8 mouse cellular contexts compared by ENCODE assay signal in genomic region chr3:105052937-105053697, GRCm38 (mm10). TPM values are rescaled to one million over a fixed set of nuclear protein-coding genes. Genes with fewer than 3 reads are reported as not detected.
DNase-seq lines count a peak whose midpoint lies in the region; ATAC-seq and TF ChIP-seq lines count a peak whose summit lies in the region.

Cttnbp2nl (minus strand) TSS chr3:105053146.

- H3K27me3 ChIP-seq in intestine, embryonic 14.5 days (replicated peaks; ENCODE audit: control insufficient read depth, insufficient read depth, low read length), result no peaks in the 10 kb centered on the region

- H3K9me3 ChIP-seq in intestine, embryonic 14.5 days (ENCODE audit: control insufficient read depth, low read length), result no peaks in the 10 kb centered on the region

- H3K9ac ChIP-seq in intestine, embryonic 14.5 days (ENCODE audit: low read length), result peak within 1 kb of the TSS; percentile 77

- peak; percentile 98 for DNase-seq in gastrocnemius, postnatal 25 days
- DNase-seq in intestine, embryonic 14.5 days (ENCODE audit: low spot score), result peak; percentile 100
- DNase-seq in left cerebral cortex, postnatal 14 days (ENCODE audit: low spot score in 2 of 2), result peak; percentile 98 to 99
- DNase-seq in mesoderm, embryonic 11.5 days (ENCODE audit: low read depth, low spot score), result peak; percentile 99
- peak; percentile 99 for DNase-seq in right cerebral cortex, postnatal 4 days

- H3K4me2 ChIP-seq in intestine, embryonic 14.5 days (ENCODE audit: low read length), result peak within 1 kb of the TSS; percentile 75

- 2% methylated on average over 31 of the region's 31 CpGs for WGBS in intestine, embryonic 14.5 days

- no peaks in the 10 kb centered on the region for H3K36me3 ChIP-seq in intestine, embryonic 14.5 days (ENCODE audit: control insufficient read depth, insufficient read depth, low read length)

- H3K27ac ChIP-seq in cortical plate, adult 2 months (ENCODE audit: insufficient read depth, low read length), result peak within 1 kb of the TSS; percentile 34
- peak within 1 kb of the TSS; percentile 80 for H3K27ac ChIP-seq in intestine, embryonic 14.5 days (ENCODE audit: low read depth)

- peak within 1 kb of the TSS; percentile 86 for H3K4me3 ChIP-seq in cortical plate, adult 2 months (ENCODE audit: insufficient read depth, low read length)
- peak within 1 kb of the TSS; percentile 96 for H3K4me3 ChIP-seq in intestine, embryonic 14.5 days (ENCODE audit: low read depth, low read length)

- TF ChIP-seq POLR2A in cortical plate, adult 2 months (IDR thresholded peaks at IDR 0.05; ENCODE audit: extremely low read depth, insufficient read depth, low read length), result peak; percentile 93

- no peak for TF ChIP-seq CTCF in cortical plate, adult 2 months (IDR thresholded peaks at IDR 0.05; ENCODE audit: extremely low read depth, insufficient read depth, low read length)

- intact Hi-C loops in left cerebral cortex, postnatal 14 days (cut with DNase I), result loop anchor here (5.0 kb wide), 1 partner anchor 191 kb away; the partner anchor contains the start of genes Capza1 and St7l

- ATAC-seq in activated CD4-positive, CD25-positive, alpha-beta regulatory T cell, adult 4 months, result peak; percentile 94
- peak; percentile 98 for ATAC-seq in intestine, embryonic 14.5 days (replicated peaks; ENCODE audit: low FRiP score, low TSS enrichment, low read depth)
- ATAC-seq in erythroid progenitor cell, adult 5-6 weeks (replicated peaks; ENCODE audit: low FRiP score, poor library complexity, severe bottlenecking), result no peak

- H3K4me1 ChIP-seq in cortical plate, adult 2 months (ENCODE audit: control insufficient read depth, insufficient read depth, low read length), result peaks cover 6% of the 10 kb centered on the region
- H3K4me1 ChIP-seq in intestine, embryonic 14.5 days (replicated peaks; ENCODE audit: control insufficient read depth, insufficient read depth, low read length), result peaks cover 27% of the 10 kb centered on the region

RNA-seq across cellular contexts. Expression of gene Cttnbp2nl, which starts in this region (rescaled TPM):
- not detected for polyA plus RNA-seq in activated CD4-positive, CD25-positive, alpha-beta regulatory T cell, adult 4 months (2017; shearing (Covaris generic))
- polyA plus RNA-seq in cortical plate, adult 2 months (2012; rRNA removed), result 6.3 and 6.8 TPM in 2 replicates
- 1 to 10 TPM; 5.1 to 5.6 TPM for total RNA-seq in gastrocnemius, postnatal 25 days (2021)
- polyA plus RNA-seq in intestine, embryonic 14.5 days (2014; fragmentation: Nextera tagmentation; extraction: Ambion mirVana), result 23.6 and 31.1 TPM in 2 replicates
- 10 to 100 TPM; 28.3 to 31.0 TPM for total RNA-seq in left cerebral cortex, postnatal 14 days (2021)
- total RNA-seq in erythroid progenitor cell, adult 5-6 weeks (2015; ENCODE audit: low replicate concordance), result 0.36 and 1.3 TPM in 2 replicates
- 0.30 and 0.51 TPM in 2 replicates for total RNA-seq in erythroid progenitor cell, adult 5-6 weeks (2017; ENCODE audit: low replicate concordance)

Comparison
In these comparisons a context has a peak if more than half of its experiments do, and no peak if none do; other contexts are left out.
1. RNA of gene Cttnbp2nl (total RNA-seq): 28.3 to 31.0 TPM in left cerebral cortex, postnatal 14 days; 5.1 to 5.6 TPM in gastrocnemius, postnatal 25 days and 0.30 to 1.3 TPM in erythroid progenitor cell, adult 5-6 weeks; every median in the first group is over 4 times any median in the second.
2. Peak in ATAC-seq in activated CD4-positive, CD25-positive, alpha-beta regulatory T cell, adult 4 months; RNA of the gene not detected or under 1 TPM.
3. Peak in every context shown above with its lines, with median percentiles within 50 percentile points of each other: DNase-seq.